Mouse (Mus musculus): ENCODE results near the gene Gm20695. TPM values are rescaled to one million over a fixed set of nuclear protein-coding genes. Genes with fewer than 3 reads are reported as not detected.
A peak's percentile ranks its signal among the peaks of the same experiment; 100 is the strongest.

Gm20695 gene
- polyA plus RNA-seq, 1 experiment = not detected

GRCm38 (mm10) chr16:3928582-3928981, 44.1 kb downstream of the Gm20695 start:
- Histone ChIP-seq H3K4me3 (replicated peaks) (peak overlapping the region; percentile 54), H3K27me3 (replicated peaks) (no peaks in the 10 kb centered on the region), H3K36me3 (replicated peaks; ENCODE audit: low read length) (peaks cover 84% of the 10 kb centered on the region), H3K4me1 (peaks cover 22% of the 10 kb centered on the region), H3K9me3 (peaks cover 5% of the 10 kb centered on the region; the same call in 1 of the 2 replicates)
- no peak for TF ChIP-seq FLI1 (IDR thresholded peaks at IDR 0.05; ENCODE audit: low read length)
- TF ChIP-seq GATA1 (IDR thresholded peaks at IDR 0.05; ENCODE audit: borderline replicate concordance, low read length) = no peak

GRCm38 (mm10) chr16:3929151-3929550, 44.7 kb downstream of the Gm20695 start:
- TF ChIP-seq GATA1 (IDR thresholded peaks at IDR 0.05; ENCODE audit: borderline replicate concordance, low read length) (no peak), FLI1 (IDR thresholded peaks at IDR 0.05; ENCODE audit: low read length) (no peak)
- H3K36me3 ChIP-seq (replicated peaks; ENCODE audit: low read length) = peaks cover 84% of the 10 kb centered on the region
- H3K4me1 ChIP-seq = peaks cover 27% of the 10 kb centered on the region
- no peaks in the 10 kb centered on the region for H3K27me3 ChIP-seq (replicated peaks)
- no peak overlapping the region for H3K4me3 ChIP-seq (replicated peaks)
- H3K9me3 ChIP-seq = peaks cover 5% of the 10 kb centered on the region; the same call in 1 of the 2 replicates

- Histone ChIP-seq H3K36me3 (replicated peaks; ENCODE audit: low read length) (peaks cover 91% of the 10 kb centered on the region), H3K9me3 (no peaks in the 10 kb centered on the region), H3K4me1 (peaks cover 30% of the 10 kb centered on the region), H3K27me3 (replicated peaks) (no peaks in the 10 kb centered on the region), H3K4me3 (replicated peaks) (no peak overlapping the region)
- TF ChIP-seq GATA1 (IDR thresholded peaks at IDR 0.05; ENCODE audit: borderline replicate concordance, low read length) = no peak
- no peak for TF ChIP-seq FLI1 (IDR thresholded peaks at IDR 0.05; ENCODE audit: low read length)
These were observed 49.1 kb downstream of the Gm20695 start for GRCm38 (mm10) chr16:3933536-3933935.

- H3K36me3 ChIP-seq (replicated peaks; ENCODE audit: low read length) = peaks cover 93% of the 10 kb centered on the region
- H3K9me3 ChIP-seq = no peaks in the 10 kb centered on the region
- H3K27me3 ChIP-seq (replicated peaks) = no peaks in the 10 kb centered on the region
- H3K4me3 ChIP-seq (replicated peaks) = no peak overlapping the region
- TF ChIP-seq GATA1 (IDR thresholded peaks at IDR 0.05; ENCODE audit: borderline replicate concordance, low read length) (no peak), FLI1 (IDR thresholded peaks at IDR 0.05; ENCODE audit: low read length) (no peak)
- H3K4me1 ChIP-seq = peaks cover 25% of the 10 kb centered on the region
These were observed 49.6 kb downstream of the Gm20695 start for GRCm38 (mm10) chr16:3934091-3934490.

- H3K4me3 ChIP-seq (replicated peaks) = no peak overlapping the region
- H3K27me3 ChIP-seq (replicated peaks) = no peaks in the 10 kb centered on the region
- H3K36me3 ChIP-seq (replicated peaks; ENCODE audit: low read length) = peaks cover 91% of the 10 kb centered on the region
- H3K9me3 ChIP-seq = no peaks in the 10 kb centered on the region
- TF ChIP-seq GATA1 (IDR thresholded peaks at IDR 0.05; ENCODE audit: borderline replicate concordance, low read length) = no peak
- TF ChIP-seq FLI1 (IDR thresholded peaks at IDR 0.05; ENCODE audit: low read length) = no peak
- H3K4me1 ChIP-seq = peaks cover 22% of the 10 kb centered on the region
These were observed 50.3 kb downstream of the Gm20695 start for GRCm38 (mm10) chr16:3934701-3935100.

GRCm38 (mm10) chr16:3951141-3951540, 66.7 kb downstream of the Gm20695 start:
- peaks cover 8% of the 10 kb centered on the region; the same call in 1 of the 2 replicates for H3K9me3 ChIP-seq
- H3K4me3 ChIP-seq (replicated peaks) = no peak overlapping the region
- H3K4me1 ChIP-seq = peaks cover 73% of the 10 kb centered on the region
- TF ChIP-seq FLI1 (IDR thresholded peaks at IDR 0.05; ENCODE audit: low read length) = no peak
- TF ChIP-seq GATA1 (IDR thresholded peaks at IDR 0.05; ENCODE audit: borderline replicate concordance, low read length) = no peak
- no peaks in the 10 kb centered on the region for H3K27me3 ChIP-seq (replicated peaks)
- peaks cover 90% of the 10 kb centered on the region for H3K36me3 ChIP-seq (replicated peaks; ENCODE audit: low read length)

- Histone ChIP-seq H3K36me3 (replicated peaks; ENCODE audit: low read length) (peaks cover 65% of the 10 kb centered on the region), H3K4me3 (replicated peaks) (no peak overlapping the region), H3K9me3 (no peaks in the 10 kb centered on the region), H3K27me3 (replicated peaks) (no peaks in the 10 kb centered on the region), H3K4me1 (peaks cover 56% of the 10 kb centered on the region)
- TF ChIP-seq GATA1 (IDR thresholded peaks at IDR 0.05; ENCODE audit: borderline replicate concordance, low read length) = no peak
- no peak for TF ChIP-seq FLI1 (IDR thresholded peaks at IDR 0.05; ENCODE audit: low read length)
These were observed 71.9 kb downstream of the Gm20695 start for GRCm38 (mm10) chr16:3956369-3956768.

GRCm38 (mm10) chr16:3959261-3959660, 74.8 kb downstream of the Gm20695 start:
- Histone ChIP-seq H3K36me3 (replicated peaks; ENCODE audit: low read length) (peaks cover 66% of the 10 kb centered on the region), H3K4me3 (replicated peaks) (no peak overlapping the region), H3K27me3 (replicated peaks) (peaks cover 4% of the 10 kb centered on the region), H3K4me1 (peaks cover 52% of the 10 kb centered on the region), H3K9me3 (no peaks in the 10 kb centered on the region)
- TF ChIP-seq FLI1 (IDR thresholded peaks at IDR 0.05; ENCODE audit: low read length) (no peak), GATA1 (IDR thresholded peaks at IDR 0.05; ENCODE audit: borderline replicate concordance, low read length) (no peak)

GRCm38 (mm10) chr16:3964990-3965389, 80.5 kb downstream of the Gm20695 start:
- Histone ChIP-seq H3K4me3 (replicated peaks) (no peak overlapping the region), H3K9me3 (no peaks in the 10 kb centered on the region), H3K27me3 (replicated peaks) (peaks cover 6% of the 10 kb centered on the region), H3K4me1 (peaks cover 41% of the 10 kb centered on the region), H3K36me3 (replicated peaks; ENCODE audit: low read length) (peaks cover 49% of the 10 kb centered on the region)
- TF ChIP-seq FLI1 (IDR thresholded peaks at IDR 0.05; ENCODE audit: low read length) = no peak
- TF ChIP-seq GATA1 (IDR thresholded peaks at IDR 0.05; ENCODE audit: borderline replicate concordance, low read length) = no peak

- TF ChIP-seq FLI1 (IDR thresholded peaks at IDR 0.05; ENCODE audit: low read length) (no peak), GATA1 (IDR thresholded peaks at IDR 0.05; ENCODE audit: borderline replicate concordance, low read length) (no peak)
- peaks cover 6% of the 10 kb centered on the region for H3K27me3 ChIP-seq (replicated peaks)
These were observed 81.1 kb downstream of the Gm20695 start for GRCm38 (mm10) chr16:3965534-3965933.

More at GRCm38 (mm10) chr16:3965534-3965933, 81.1 kb downstream of the Gm20695 start:
- H3K9me3 ChIP-seq = no peaks in the 10 kb centered on the region
- peaks cover 49% of the 10 kb centered on the region for H3K36me3 ChIP-seq (replicated peaks; ENCODE audit: low read length)
- no peak overlapping the region for H3K4me3 ChIP-seq (replicated peaks)
- H3K4me1 ChIP-seq = peaks cover 36% of the 10 kb centered on the region

Other genes starting within 250 kb of the Gm20695 start
- 0.38 TPM in 1 of 2 replicates, not detected in the other for gene Mefv, start 166.6 kb upstream of the Gm20695 start, polyA plus RNA-seq (2012; ENCODE audit: insufficient read depth, low replicate concordance)
- 2.8 and 8.0 TPM in 2 replicates for gene Zfp263, start 140.6 kb upstream of the Gm20695 start, polyA plus RNA-seq (2012; ENCODE audit: insufficient read depth, low replicate concordance)
- not detected in 2 replicates for gene Olfr15, start 53.8 kb upstream of the Gm20695 start, polyA plus RNA-seq (2012; ENCODE audit: insufficient read depth, low replicate concordance)
- 0.11 and 0.54 TPM in 2 replicates for gene Zfp174, start 37.4 kb upstream of the Gm20695 start, polyA plus RNA-seq (2012; ENCODE audit: insufficient read depth, low replicate concordance)
- gene Naa60, start 12.3 kb upstream of the Gm20695 start, polyA plus RNA-seq (2012; ENCODE audit: insufficient read depth, low replicate concordance) = 30.2 and 49.6 TPM in 2 replicates
- 0.77 and 3.0 TPM in 2 replicates for gene Zfp597, start 87 bp upstream of the Gm20695 start, polyA plus RNA-seq (2012; ENCODE audit: insufficient read depth, low replicate concordance)
- 18.9 and 24.5 TPM in 2 replicates for gene 1700037C18Rik, start 24.0 kb downstream of the Gm20695 start, polyA plus RNA-seq (2012; ENCODE audit: insufficient read depth, low replicate concordance)
- gene Cluap1, start 24.2 kb downstream of the Gm20695 start, polyA plus RNA-seq (2012; ENCODE audit: insufficient read depth, low replicate concordance) = 17.0 TPM in 1 of 2 replicates, not detected in the other
- 0.31 TPM in 1 of 2 replicates, not detected in the other for gene Nlrc3, start 92.0 kb downstream of the Gm20695 start, polyA plus RNA-seq (2012; ENCODE audit: insufficient read depth, low replicate concordance)
- 15.6 and 19.8 TPM in 2 replicates for gene Slx4, start 119.1 kb downstream of the Gm20695 start, polyA plus RNA-seq (2012; ENCODE audit: insufficient read depth, low replicate concordance)
- not detected in 2 replicates for gene Dnase1, start 152.3 kb downstream of the Gm20695 start, polyA plus RNA-seq (2012; ENCODE audit: insufficient read depth, low replicate concordance)
- 147 and 152 TPM in 2 replicates for gene Trap1, start 193.2 kb downstream of the Gm20695 start, polyA plus RNA-seq (2012; ENCODE audit: insufficient read depth, low replicate concordance)

Data from megakaryocyte, embryonic 14.5 days (primary cell).